Mouse (Mus musculus): ENCODE results near the gene Kcnh2.

Kcnh2 gene

GRCm38 (mm10) chr5:24378700-24379099 is 27.3 kb upstream of the Kcnh2 start:
- DNase-seq (ENCODE audit: low spot score in 2 of 2), result no peak

DNA sequence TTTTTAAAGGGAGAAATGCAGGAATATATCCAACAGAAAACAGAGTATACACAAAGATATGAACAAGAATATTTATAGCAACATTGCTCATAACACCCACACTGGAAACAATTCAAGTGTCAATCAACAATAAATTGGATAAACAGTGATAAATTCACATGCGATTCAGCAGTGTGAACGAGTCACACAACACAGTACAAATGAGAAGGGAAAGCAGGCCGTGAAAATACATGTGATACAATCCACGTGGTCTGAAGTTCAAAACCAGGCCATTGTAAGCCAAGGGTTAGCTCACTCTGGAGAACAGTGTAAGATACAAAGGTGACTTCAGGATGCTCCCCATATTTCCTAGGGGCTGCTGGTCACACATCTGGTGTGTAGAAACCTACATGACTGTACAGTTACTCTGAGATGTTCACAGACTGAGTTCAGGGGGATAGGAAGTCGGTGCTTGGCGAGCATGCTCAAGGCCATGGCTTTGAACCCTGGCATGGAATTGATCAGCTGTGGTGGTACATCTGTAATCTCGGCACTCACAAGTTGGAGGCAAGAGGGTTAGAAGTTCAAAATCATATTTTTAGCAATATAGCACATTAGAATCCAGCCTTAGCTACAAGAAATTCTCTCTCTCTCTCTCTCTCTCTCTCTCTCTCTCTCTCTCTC is 23.4 kb upstream of the Kcnh2 start:
- no peak for DNase-seq (ENCODE audit: low spot score in 2 of 2)

- DNase-seq (ENCODE audit: low spot score in 2 of 2), result no peak
These were observed 22.8 kb upstream of the Kcnh2 start for GRCm38 (mm10) chr5:24374216-24374615.

DNA sequence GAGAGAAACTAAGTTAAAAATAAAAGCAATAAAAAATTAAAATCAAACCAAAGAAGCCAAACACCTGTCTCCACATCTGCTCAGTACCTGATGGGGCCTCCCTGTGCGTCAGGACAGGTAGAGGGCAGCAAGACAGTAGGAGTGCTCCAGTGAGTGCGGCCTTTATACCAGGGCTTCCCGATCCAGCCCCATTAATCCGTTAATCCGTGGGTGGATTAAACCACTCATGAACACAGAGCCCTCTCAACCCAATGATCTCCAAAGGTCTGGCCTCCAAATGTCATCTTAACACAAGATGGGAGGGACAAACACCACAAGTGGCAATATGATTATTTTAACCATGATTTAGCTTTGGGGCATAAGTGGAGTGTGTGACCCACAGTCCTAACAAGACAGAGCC is 22.4 kb upstream of the Kcnh2 start:
- DNase-seq (ENCODE audit: low spot score in 2 of 2), result no peak

DNA sequence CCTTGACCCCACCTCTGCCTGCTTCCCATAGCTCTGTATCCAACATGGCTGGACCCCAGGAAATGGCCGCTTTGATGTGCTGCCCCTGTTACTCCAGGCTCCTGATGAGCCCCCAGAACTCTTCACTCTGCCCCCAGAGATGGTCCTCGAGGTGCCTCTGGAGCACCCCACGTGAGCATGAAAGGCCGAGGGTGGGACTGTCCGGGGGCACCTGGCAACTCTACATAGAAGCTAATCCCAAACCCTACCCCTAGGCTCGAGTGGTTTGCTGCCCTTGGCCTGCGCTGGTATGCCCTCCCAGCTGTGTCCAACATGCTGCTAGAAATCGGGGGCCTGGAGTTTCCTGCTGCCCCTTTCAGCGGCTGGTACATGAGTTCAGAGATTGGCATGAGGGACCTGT is 18.4 kb upstream of the Kcnh2 start:
- DNase-seq (ENCODE audit: low spot score in 2 of 2), result no peak

- no peak for DNase-seq (ENCODE audit: low spot score in 2 of 2)
These were observed 15.0 kb upstream of the Kcnh2 start for GRCm38 (mm10) chr5:24366426-24366825.

DNA sequence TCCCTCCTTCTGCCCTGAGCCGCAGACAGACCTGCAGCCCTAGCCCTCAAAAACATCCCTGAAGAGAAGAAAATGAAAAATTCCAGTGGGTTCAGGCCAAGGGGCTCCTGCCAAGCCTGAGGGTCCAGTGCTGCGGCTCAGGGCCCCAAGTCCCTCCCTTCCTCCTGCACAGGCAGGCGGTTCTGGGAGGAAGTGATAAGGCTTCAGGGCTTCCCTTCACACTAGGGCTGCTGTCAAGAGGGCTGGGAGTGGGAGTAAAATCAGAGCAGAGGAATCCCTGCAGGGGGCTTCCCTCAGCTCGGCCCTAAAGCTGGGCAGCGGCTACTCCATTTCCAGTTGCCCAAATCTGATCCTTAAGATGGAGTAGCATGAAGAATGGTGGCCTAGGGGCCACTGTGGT is 14.1 kb upstream of the Kcnh2 start:
- DNase-seq (ENCODE audit: low spot score in 2 of 2), result no peak

DNA sequence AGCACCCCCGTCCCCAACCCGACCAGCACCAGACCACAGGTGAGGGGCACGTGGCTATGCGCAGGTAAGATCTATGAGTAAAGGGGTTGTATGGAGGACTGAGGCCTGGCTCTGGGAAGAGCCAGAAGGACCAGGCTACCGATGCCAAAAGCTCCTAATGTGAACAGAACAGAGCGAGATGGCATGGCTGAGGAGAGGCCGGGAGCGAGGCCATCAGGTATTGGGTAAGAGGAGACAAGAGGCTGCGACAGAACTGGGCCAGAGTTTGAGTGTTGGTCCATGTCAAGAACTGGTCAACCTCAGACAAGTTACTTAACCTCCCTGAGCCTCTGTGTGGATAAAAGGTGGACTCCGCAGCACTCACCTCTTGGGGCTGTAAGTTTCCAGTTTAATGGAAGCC is 13.6 kb upstream of the Kcnh2 start:
- DNase-seq (ENCODE audit: low spot score in 2 of 2), result no peak

DNA sequence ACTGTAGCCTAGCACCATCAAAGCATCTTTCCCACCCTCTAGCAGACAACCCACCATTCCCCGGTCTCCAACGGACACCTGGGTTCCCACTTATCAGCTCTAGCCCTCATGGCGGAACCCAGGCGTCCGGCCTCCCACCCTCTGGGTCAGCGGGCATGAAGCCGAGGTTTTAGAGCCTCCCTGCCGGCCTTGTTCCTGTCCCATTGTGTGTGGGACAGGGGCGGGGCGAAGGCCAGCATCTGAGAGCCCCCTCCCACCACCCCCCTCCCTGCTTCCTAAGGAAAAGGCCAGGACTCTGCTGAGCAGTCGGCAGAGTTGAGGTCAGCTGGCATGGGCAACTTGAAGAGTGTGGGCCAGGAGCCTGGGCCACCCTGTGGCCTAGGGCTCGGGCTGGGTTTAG is 13.1 kb upstream of the Kcnh2 start, which contains the start of gene Nos3:
Gene Nos3, plus strand, starts transcription at position 303 of the 400 bp plus-strand sequence.
- DNase-seq (ENCODE audit: low spot score in 2 of 2), result no peak

DNA sequence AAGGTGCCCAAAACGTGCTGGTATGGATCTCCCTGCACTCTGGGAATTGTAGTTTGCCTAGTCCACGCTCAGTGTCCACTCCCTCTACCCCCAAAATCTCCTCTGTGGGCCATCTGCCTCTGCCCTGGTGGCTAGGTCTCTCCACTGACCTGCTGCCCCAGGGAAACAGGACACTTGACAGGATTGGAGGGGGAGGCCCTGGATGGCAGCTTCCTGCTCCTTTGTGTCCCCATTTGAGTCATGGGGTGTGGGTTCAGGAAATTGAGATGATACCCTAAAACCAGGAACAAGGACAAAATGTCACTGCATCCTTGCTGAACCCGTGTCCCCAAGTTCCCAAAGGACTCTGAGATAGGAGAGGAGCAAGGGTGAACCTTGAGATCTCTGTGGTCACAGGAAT is 12.7 kb upstream of the Kcnh2 start:
- DNase-seq (ENCODE audit: low spot score in 2 of 2), result no peak

GRCm38 (mm10) chr5:24363467-24363866 is 12.1 kb upstream of the Kcnh2 start:
- no peak for DNase-seq (ENCODE audit: low spot score in 2 of 2)

DNA sequence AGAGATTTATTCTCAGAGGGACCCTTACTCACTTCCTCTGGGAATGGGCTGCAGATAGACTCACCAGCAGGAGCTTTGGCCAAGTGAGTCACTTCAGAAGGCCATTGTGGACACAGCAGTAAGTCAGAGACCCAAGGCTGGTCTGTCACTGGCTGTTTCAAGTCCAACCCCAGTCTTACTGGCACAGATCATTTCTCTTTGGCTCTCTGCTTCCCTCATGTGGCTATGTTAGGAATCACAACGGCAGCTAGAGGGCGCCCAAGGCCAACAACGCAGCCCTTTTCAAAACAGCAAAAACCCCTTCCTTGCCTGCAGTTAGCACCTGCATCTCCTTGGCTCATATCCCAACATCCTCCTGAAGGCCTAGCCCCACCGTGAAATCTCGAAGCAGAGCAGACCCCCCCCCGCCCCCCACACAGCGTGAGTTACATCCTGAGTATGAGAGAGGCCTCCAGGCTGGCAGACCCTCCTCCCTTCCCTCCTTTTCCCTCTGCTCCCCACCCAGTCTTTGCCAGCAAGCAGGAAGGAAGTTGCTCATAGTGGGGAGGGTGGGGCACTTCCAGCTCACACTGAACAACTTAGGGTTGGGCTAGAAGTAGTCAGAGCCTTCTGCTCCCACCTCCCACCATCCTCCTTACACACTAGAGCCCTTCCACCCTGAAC is 9.5 kb upstream of the Kcnh2 start:
- peak; percentile 66 to 82 for DNase-seq (ENCODE audit: low spot score in 2 of 2)

GRCm38 (mm10) chr5:24357461-24357860 is 6.1 kb upstream of the Kcnh2 start:
- peak; percentile 57 to 82 for DNase-seq (ENCODE audit: low spot score in 2 of 2)

GRCm38 (mm10) chr5:24356764-24357163 is 5.4 kb upstream of the Kcnh2 start:
- no peak for DNase-seq (ENCODE audit: low spot score in 2 of 2)

- no peak for DNase-seq (ENCODE audit: low spot score in 2 of 2)
These were observed 1.9 kb upstream of the Kcnh2 start for GRCm38 (mm10) chr5:24353327-24353726.

GRCm38 (mm10) chr5:24352251-24352859 is 951 bp upstream of the Kcnh2 start:
- DNase-seq (ENCODE audit: low spot score in 2 of 2), result peak; percentile 72 to 83

GRCm38 (mm10) chr5:24351701-24352171 is 332 bp upstream of the Kcnh2 start:
- DNase-seq (ENCODE audit: low spot score in 2 of 2), result peak; percentile 85 to 87

GRCm38 (mm10) chr5:24350531-24351250 is 713 bp downstream of the Kcnh2 start:
- no peak for DNase-seq (ENCODE audit: low spot score in 2 of 2)

GRCm38 (mm10) chr5:24350073-24350472 is 1.3 kb downstream of the Kcnh2 start:
- no peak for DNase-seq (ENCODE audit: low spot score in 2 of 2)

- DNase-seq (ENCODE audit: low spot score in 2 of 2), result peak in 1 of 2 experiments; percentile 40
These were observed 2.9 kb downstream of the Kcnh2 start for GRCm38 (mm10) chr5:24348546-24348945.

DNA sequence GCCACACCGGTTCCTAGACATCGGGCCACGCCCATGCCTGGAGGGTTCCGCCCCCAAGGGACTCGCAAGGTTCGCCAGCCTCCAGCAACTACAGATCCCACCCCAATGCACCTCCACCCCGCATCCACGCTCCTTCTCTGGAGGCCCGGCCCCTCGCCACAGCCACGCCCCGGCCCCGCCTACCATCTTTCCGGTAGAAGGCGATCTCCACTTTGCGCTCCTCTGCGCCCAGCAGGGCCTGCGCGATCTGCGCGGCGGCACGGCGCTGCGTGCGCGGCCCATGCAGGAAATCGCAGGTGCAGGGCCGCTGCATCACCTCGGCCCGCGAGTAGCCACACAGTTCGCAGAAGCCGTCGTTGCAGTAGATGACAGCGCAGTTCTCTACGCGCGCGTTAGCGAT is 3.3 kb downstream of the Kcnh2 start:
- DNase-seq (ENCODE audit: low spot score in 2 of 2), result peak; percentile 73 to 79

DNA sequence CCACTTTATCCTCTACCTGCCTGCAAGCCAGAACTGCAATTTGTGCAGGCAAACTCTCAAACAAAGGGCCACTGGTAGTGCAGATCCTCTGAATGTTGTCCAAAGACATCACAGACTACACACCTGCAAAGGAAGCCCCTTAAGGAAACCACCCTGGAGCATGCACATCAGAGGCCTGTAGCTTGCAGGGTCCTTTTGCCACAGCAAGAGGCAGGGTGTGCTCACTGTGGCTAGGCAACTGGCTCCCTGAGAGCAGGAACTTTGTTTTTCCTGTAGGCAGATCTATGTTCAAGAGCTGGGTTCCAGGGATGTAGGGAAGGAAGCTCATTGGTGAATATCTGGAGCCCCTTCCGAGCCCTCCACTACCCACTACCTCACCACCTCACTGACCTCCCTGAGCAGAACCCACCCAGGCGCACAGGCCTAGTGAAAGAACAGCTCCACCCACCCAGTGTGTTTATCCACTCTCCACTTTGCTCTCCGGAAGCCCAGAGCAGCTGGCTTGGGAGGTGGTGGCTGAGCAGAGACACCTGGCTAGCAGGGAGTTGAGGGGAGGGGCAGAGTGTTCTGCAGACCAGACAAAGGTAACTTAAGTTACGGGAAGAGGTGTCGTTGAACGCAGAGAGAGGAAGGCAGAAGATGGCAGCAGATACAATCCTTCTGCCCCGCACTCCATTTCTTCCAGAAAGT is 4.1 kb downstream of the Kcnh2 start:
- DNase-seq (ENCODE audit: low spot score in 2 of 2), result no peak

All from urinary bladder, postnatal 4 days (tissue).